Mouse (Mus musculus) testis, adult 2 months (tissue): ENCODE results near the gene Mob2.

Experiments
- CTCF ChIP-seq: fragments of 200-500 bp; IDR thresholded peaks from 2 replicates; pipeline ENCODE4 v1.5.1; 2012; ENCODE audit warnings: low read depth, mild to moderate bottlenecking, inconsistent platforms, low read length, moderate library complexity; ENCODE audit not compliant: control insufficient read depth, insufficient read depth, insufficient replicate concordance
- POLR2A ChIP-seq: fragments of 200-500 bp; IDR thresholded peaks from 2 replicates; pipeline ENCODE4 v1.6.1; 2012; ENCODE audit warnings: low read depth, mild to moderate bottlenecking, inconsistent platforms, low read length, moderate library complexity; ENCODE audit not compliant: control insufficient read depth

DNA sequence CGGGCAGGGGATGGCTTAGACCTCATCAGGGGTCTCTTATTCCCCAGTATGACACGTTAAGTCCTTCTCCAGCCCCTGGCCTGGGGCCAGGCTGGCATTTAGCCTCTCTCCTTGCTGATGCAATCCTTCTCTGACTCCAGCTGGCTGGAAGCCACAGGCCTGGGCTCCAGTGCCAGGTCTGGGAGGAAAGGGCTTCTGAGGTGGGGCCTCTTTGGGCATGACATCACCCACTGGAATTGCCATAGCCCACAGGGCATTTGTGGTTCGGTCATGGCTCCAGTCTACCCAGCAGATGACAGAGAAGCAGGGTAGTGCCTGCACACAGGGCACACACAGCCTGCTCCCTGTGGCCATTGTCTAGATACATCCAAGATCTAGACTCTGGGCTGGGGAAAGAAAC is 24.0 kb upstream of the Mob2 start:
- TF ChIP-seq POLR2A (no peak), CTCF (no peak)
